Mouse (Mus musculus) E14TG2a.4 (cell line): ENCODE data around the gene Rpgrip1.

ENCODE experiments used
- CTCF ChIP-seq: conservative IDR thresholded peaks from 2 replicates; pipeline ENCODE4 v1.5.1; 2014; ENCODE audit warnings: low read length
- NANOG ChIP-seq: IDR thresholded peaks from 2 replicates; pipeline ENCODE4 v1.6.1; 2014; ENCODE audit warnings: borderline replicate concordance, low read length, mixed read lengths
- POU5F1 ChIP-seq: IDR thresholded peaks from 2 replicates; pipeline ENCODE4 v1.6.1; 2014; ENCODE audit warnings: low read length, borderline replicate concordance

DNA sequence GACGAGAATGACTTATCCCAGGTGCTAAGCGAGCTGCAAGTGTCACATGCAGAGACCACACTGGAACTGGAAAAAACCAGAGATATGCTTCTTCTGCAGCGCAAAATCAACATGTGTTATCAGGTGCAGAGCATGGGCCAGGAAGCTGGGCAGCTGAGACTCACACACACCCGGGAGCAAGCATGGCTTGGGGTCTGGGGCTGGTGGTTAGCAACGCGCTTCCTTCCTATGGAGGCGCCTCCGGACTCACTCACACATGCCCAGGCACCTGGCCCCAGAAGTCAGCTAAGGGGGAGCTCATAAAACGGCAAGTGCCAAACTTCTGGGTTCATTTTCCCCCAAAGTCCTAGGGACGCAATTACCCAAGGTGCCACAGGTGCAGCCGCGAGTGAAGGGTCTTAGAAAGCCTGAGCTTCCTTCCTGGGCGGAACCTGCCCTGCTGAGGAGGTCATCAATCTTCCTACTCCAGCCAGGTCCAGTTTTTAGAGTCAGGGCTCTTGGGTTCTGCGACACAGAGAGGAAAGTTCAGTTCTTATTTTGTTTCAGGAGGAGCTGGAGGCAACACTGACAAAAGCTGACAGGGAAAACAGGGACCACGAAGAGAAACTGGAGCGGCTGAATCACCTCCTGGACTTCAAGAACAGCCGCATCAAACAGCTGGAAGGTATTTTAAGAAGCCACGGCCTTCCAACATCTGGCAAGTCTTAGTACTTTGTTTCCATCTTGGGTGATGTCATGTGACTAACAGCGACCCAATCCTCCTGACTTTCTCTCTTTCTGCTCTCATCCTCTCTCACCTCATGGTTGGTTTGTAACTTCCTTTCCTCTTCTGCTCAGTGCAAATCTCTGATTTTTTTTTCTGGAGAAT, 30.3 kb downstream of the Rpgrip1 start:
- TF ChIP-seq CTCF (no peak), POU5F1 (no peak), NANOG (no peak)
